Mouse (Mus musculus) small intestine, adult 2 months (tissue): ENCODE results near the gene Zfyve1. TPM values are rescaled to one million over a fixed set of nuclear protein-coding genes. Genes with fewer than 3 reads are reported as not detected.
A peak's percentile ranks its signal among the peaks of the same experiment; 100 is the strongest.
"Not testable (repeated sequence)": the region's sequence is repeated elsewhere in the genome, so short reads cannot be mapped to it uniquely, and the experiment has no call there.

Source experiments
- H3K27ac ChIP-seq: fragments of 200-500 bp; 2 replicates; pipeline ENCODE4 v1.5.1; 2012; ENCODE audit warnings: low read depth, low read length, control low read depth, inconsistent platforms; ENCODE audit not compliant: insufficient read depth
- H3K27me3 ChIP-seq: fragments of 200-500 bp; 2 replicates; pipeline ENCODE4 v1.6.1; 2012; ENCODE audit warnings: mild to moderate bottlenecking, moderate library complexity, low read length, inconsistent platforms; ENCODE audit not compliant: control insufficient read depth, insufficient read depth
- H3K36me3 ChIP-seq: fragments of 200-500 bp; 2 replicates; pipeline ENCODE4 v1.6.1; 2012; ENCODE audit warnings: mild to moderate bottlenecking, low read length, control low read depth, inconsistent platforms; ENCODE audit not compliant: control insufficient read depth, insufficient read depth
- H3K4me1 ChIP-seq: fragments of 200-500 bp; 2 replicates; pipeline ENCODE4 v1.6.1; 2012; ENCODE audit warnings: low read length, inconsistent platforms, mixed read lengths; ENCODE audit not compliant: control insufficient read depth, insufficient read depth, insufficient read length
- H3K4me3 ChIP-seq: fragments of 200-500 bp; 2 replicates; pipeline ENCODE4 v1.5.1; 2012; ENCODE audit warnings: low read depth, mild to moderate bottlenecking, control low read depth, inconsistent platforms, low read length, moderate library complexity
- CTCF ChIP-seq: fragments of 200-500 bp; IDR thresholded peaks from 2 replicates; pipeline ENCODE4 v1.5.1; 2012; ENCODE audit warnings: low read depth, mild to moderate bottlenecking, control low read depth, inconsistent platforms, low read length, moderate library complexity, mixed read lengths; ENCODE audit not compliant: insufficient replicate concordance, insufficient read length; ENCODE audit errors: extremely low read depth
- POLR2A ChIP-seq: fragments of 200-500 bp; IDR thresholded peaks from 2 replicates; pipeline ENCODE4 v1.6.1; 2012; ENCODE audit warnings: low read depth, mild to moderate bottlenecking, control low read depth, inconsistent platforms, low read length, moderate library complexity
- WGBS: fragments of 180-500 bp; shearing (Covaris S2); methylation state at CpG from one replicate; pipeline ENCODE4 v1.1.7; 2018; 5-methylcytosine and 5-hydroxymethylcytosine counted together
- polyA plus RNA-seq: library from polyadenylated mRNA; depleted of rRNA; stranded (reverse); fragments of >200 nt; gene quantifications from 2 replicates; pipeline ENCODE4 v1.2.3, GENCODE M21; 2012; rRNA removed

The Zfyve1 gene
- polyA plus RNA-seq = 24.0 and 54.4 TPM in 2 replicates

DNA sequence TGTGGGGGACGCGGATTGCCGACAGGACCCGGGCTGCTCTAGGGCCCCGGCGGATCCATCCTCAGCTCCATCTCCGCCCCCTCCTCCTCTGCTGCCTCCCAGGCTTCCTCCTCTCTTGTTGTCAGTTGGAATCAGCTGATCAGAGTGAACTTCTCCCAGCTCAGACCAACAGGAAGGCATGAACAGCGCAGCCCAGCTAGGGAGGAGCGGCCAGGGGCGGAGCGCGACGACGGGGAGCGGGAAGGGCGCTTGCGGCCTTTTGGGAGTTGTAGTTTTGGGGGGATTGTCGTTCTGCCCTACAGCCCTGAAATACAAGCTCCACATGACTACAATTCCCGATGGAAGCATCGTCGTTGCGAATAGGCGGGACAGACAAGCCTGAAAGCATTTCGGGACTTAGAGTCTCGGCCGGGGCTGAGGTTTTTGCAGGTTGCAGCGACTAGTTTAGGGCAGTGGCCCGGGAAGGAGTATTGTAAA is at the start of gene Zfyve1:
Gene Zfyve1 (minus strand): TSS at position 198 of the 477 bp plus-strand sequence.
- peak; percentile 51 for TF ChIP-seq POLR2A
- no peak for TF ChIP-seq CTCF
- WGBS = under 1% methylated on average over 28 of the region's 28 CpGs
- peak within 1 kb of the TSS; percentile 79 for H3K27ac ChIP-seq

DNA sequence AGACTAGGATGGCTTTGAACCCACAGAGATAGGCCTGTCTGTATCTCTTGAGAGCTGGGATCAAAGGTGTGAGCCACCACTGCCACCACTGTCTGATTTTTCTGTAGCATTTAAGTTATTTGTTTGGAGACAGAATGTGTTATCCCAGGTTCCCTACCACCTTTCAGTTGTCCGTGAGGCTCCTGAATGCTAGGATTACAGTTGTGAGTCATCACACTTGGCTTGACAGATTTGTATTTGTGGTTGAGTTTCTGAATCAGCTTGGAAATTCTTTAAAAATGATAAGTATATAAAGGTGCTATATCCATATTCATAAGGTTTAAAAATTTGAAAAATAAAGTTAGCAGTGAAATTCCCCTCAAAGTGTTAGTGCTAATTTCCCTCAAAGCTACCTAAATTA is 46.1 kb upstream of the Zfyve1 start:
- Histone ChIP-seq H3K4me1 (no peaks in the 10 kb centered on the region), H3K27me3 (no peaks in the 10 kb centered on the region), H3K36me3 (peaks cover 47% of the 10 kb centered on the region), H3K4me3 (no peak overlapping the region), H3K27ac (no peak overlapping the region)
- 85% methylated on average over 1 of the region's 1 CpGs for WGBS
- TF ChIP-seq CTCF (no peak), POLR2A (no peak)

More for the DNA sequence above, at the start of gene Zfyve1:
- Histone ChIP-seq H3K4me1 (peaks cover 4% of the 10 kb centered on the region; the same call in 1 of the 2 replicates), H3K27me3 (no peaks in the 10 kb centered on the region), H3K36me3 (peaks cover 13% of the 10 kb centered on the region), H3K4me3 (peak within 1 kb of the TSS; percentile 99)

DNA sequence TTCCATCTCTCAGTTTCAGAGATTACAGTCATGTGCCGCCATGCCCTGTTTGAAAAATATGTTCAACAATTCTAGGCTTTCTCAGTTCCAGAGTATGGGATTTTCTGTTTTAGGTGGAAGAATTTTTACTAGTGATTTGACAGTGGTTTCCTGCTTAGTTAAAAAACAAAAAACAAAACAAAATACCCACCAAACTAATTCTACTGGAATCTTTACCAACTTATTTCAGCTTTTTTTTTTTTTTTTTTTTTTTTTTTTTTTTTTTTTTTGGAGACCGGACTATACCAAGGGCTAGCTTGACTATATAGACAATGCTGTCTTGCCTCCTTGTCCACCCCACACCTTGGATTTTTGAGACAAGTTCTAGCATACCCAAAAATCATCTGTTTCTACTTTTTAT is 44.2 kb upstream of the Zfyve1 start:
- Histone ChIP-seq H3K4me3 (no peak overlapping the region), H3K27ac (no peak overlapping the region), H3K36me3 (peaks cover 43% of the 10 kb centered on the region), H3K4me1 (no peaks in the 10 kb centered on the region), H3K27me3 (no peaks in the 10 kb centered on the region)
- 89% methylated on average over 2 of the region's 2 CpGs for WGBS
- TF ChIP-seq CTCF (no peak), POLR2A (no peak)

DNA sequence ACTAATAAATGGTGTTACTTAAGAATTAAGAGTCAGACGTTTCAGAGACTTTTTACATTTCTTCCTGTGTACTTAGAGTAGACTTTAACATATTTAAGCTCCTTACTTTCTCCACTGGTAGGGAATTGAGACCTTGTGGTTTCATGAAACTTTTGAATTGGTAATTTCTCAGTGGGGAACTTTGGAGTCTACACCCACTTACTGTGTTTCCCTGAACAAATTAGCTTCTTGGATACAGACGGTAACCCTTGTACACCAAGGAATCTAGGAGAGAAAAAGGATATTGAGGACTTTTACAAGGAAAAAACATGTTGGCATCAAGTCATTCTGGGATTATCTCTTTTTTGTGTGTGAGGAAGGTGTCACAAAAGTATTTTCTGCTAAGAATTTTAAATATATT is 36.8 kb upstream of the Zfyve1 start:
- WGBS = 10% methylated on average over 2 of the region's 2 CpGs
- no peak overlapping the region for H3K27ac ChIP-seq
- H3K4me3 ChIP-seq = no peak overlapping the region
- H3K4me1 ChIP-seq = no peaks in the 10 kb centered on the region
- no peaks in the 10 kb centered on the region for H3K27me3 ChIP-seq
- TF ChIP-seq POLR2A (no peak), CTCF (no peak)
- peaks cover 8% of the 10 kb centered on the region for H3K36me3 ChIP-seq

DNA sequence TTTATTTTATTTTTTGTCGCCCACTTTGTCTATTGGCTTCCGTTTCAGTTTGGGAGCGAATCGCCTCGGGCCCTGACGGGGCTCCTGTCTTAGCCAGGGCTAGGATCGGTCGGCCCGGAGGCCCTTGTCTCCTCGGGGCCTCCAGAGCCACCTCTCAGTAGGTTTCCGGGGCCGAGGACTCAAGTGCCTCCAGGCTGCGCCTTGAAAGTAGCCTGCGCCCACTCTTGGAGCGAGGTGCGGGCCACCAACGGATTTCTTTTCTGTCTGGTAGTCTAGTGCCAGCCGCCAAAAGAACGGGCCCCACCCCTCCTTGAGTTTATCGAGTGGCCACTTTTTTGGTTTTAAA is 35.6 kb upstream of the Zfyve1 start:
- H3K27ac ChIP-seq = peak overlapping the region; percentile 72
- TF ChIP-seq CTCF = no peak
- TF ChIP-seq POLR2A = no peak; the same call in 1 of the 2 replicates
- H3K4me1 ChIP-seq = no peaks in the 10 kb centered on the region
- H3K4me3 ChIP-seq = peak overlapping the region; percentile 99
- WGBS = under 1% methylated on average over 20 of the region's 20 CpGs
- H3K36me3 ChIP-seq = peaks cover 6% of the 10 kb centered on the region
- no peaks in the 10 kb centered on the region for H3K27me3 ChIP-seq

DNA sequence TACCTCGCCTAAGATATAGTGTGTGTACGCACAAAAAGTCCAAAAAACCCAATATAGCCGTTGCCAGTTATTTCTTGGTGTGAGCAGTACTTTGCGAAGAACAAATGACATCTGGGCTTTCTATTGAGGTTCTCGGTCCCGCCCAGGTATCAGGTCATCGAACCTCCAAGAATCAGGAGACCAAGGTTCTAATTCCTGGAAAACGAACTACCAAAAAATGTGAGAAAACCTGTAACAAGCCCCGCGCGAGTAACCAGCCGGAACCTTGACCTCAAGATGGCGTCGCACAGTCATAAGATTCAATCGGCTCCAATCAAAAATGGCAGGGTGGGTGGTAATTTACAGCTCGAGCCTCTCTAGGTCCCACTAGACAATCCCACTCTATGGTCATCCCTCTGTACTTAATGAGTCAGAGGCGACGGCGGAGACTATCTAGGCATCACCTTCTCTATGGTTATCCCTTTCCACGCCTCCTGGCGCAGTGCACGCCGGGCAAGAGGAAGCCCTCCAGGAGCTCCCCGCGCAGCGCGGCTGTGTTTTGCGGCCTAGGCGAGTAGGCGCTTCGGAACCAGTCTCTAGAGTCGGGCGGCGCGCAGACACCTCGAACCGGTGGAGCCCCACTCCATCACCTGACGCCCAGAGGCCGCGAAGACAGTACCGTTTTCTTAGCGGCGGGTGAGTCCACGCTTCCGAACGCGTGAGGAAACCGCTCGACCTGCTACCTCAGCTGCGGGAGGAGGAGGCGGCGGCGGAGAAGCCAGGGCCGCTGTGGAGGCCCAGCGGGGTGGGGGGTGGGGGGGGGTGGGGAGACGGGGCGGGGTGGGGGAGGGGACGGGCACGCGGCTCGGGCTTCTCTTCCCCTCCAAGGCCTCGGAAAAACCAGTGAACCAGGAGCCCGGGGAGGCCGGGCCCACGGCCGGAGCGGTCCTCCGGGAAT is 35.0 kb upstream of the Zfyve1 start:
- H3K27ac ChIP-seq = peak overlapping the region; percentile 97
- no peaks in the 10 kb centered on the region for H3K27me3 ChIP-seq
- under 1% methylated on average over 68 of the region's 68 CpGs for WGBS
- peaks cover 2% of the 10 kb centered on the region for H3K36me3 ChIP-seq
- H3K4me3 ChIP-seq = peak overlapping the region; percentile 99
- TF ChIP-seq CTCF = no peak
- peak; percentile 83 for TF ChIP-seq POLR2A
- H3K4me1 ChIP-seq = no peaks in the 10 kb centered on the region

DNA sequence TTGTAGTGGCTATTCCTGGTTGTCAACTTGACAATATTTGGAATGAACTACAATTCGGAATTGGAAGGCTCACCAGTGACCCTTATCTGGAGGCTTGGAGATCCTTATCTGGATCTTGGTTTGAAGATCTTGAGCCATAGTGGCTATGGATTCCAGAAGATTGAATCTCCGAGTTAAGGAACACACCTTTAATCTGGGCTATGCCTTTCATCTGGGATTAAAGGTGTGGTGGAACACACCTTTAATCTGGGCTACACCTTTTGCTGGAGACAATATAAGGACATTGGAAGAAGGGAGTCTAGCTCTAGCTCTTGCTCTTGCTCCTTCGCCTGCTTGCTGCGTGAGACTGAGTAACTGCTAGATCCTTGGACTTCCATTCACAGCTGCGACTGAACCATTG is 33.9 kb upstream of the Zfyve1 start, which contains the start of gene Rbm25:
Gene Rbm25 (plus strand): TSS at position 301 of the 400 bp plus-strand sequence.
- H3K27ac ChIP-seq = peak within 1 kb of the TSS; percentile 66
- H3K4me1 ChIP-seq, H3K27me3 ChIP-seq, H3K36me3 ChIP-seq: not testable (repeated sequence)
- WGBS = no CpG with 5 or more reads among the region's 5 CpGs
- peak within 1 kb of the TSS; percentile 99 for H3K4me3 ChIP-seq

DNA sequence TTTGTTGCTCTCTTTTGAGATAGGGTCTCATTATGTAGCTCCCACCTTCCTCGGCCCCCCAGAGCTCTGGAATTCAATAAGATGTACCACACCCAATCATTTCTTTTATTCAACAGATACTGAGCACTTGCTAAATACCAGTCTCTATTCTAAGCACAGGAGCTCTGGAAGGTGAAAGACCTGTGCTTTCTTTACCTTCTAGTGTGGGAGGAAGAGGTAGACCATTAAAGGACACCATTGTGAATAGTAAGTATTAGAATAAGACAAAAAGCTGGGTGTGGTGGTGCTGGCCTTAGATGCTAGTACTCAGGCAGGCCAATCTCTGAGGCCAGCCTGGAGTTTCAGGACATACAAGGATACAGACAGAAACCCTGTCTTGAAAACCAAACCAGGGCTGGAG is 27.3 kb upstream of the Zfyve1 start:
- 86% methylated on average over 1 of the region's 1 CpGs for WGBS
- H3K36me3 ChIP-seq = no peaks in the 10 kb centered on the region
- TF ChIP-seq CTCF (no peak), POLR2A (no peak)

More for the DNA sequence above, 27.3 kb upstream of the Zfyve1 start:
- no peaks in the 10 kb centered on the region for H3K4me1 ChIP-seq
- no peak overlapping the region for H3K4me3 ChIP-seq
- H3K27ac ChIP-seq = no peak overlapping the region
- H3K27me3 ChIP-seq = no peaks in the 10 kb centered on the region
